Mouse (Mus musculus) mouse trophoblast stem cell (cell line): ENCODE measurements around the gene Ppdpf.

Source experiments
- in situ Hi-C, 2 experiments: fragments of 300-500 bp; cut with MseI, MboI; formaldehyde crosslinking; loops; 2 replicates in 1 of 2; 3 replicates in 1 of 2; pipeline ENCODE4 v1.15.1; 2025

Gene Ppdpf

GRCm38 (mm10) chr2:181218881-181219485 is 31.9 kb downstream of the Ppdpf start:
- in situ Hi-C loops, result no loop called here

- in situ Hi-C loops, result no loop called here
These were observed 32.6 kb downstream of the Ppdpf start, which contains the start of gene Fndc11 for GRCm38 (mm10) chr2:181219538-181220216. Gene Fndc11 (plus strand): TSS chr2:181220013.

DNA sequence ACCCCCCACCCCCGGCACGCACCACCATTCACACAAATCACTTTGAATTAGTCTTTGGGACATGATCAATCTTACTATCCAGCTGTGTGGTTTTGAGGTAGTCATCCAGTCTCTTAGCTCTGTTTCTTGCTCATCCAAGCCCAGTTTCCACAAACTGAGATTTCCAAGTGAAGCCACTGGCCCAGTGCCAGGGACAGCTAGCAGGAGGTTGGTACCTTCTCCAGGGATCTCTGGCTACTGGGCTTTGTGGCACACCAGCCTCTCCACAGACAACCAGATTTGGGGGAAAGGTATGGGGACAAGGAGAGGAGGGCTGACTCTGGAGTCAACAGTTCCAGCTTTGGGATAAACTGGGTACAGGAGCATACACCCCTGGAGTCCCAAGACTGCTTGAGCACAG is 33.3 kb downstream of the Ppdpf start:
- in situ Hi-C loops, result no loop called here

DNA sequence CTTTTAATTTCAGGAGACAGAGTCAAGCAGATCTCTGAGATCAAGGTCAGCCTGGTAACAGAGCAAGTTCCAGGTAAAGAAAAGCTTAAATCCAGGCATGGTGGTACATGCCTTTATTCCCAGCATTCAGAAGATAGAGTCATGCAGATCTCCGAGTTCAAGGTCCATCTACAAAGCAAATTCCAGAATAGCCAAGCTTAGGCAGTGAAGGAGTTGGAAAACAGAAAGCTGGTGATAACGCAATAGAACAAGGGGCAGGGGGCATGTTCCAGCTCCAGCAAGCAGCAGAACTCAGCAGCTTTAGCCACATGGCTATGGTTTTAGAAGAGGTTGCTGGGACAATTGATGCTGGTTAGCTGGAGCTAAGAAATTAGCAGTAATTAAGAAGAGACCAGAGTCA is 37.9 kb downstream of the Ppdpf start:
- in situ Hi-C loops, result no loop called here

DNA sequence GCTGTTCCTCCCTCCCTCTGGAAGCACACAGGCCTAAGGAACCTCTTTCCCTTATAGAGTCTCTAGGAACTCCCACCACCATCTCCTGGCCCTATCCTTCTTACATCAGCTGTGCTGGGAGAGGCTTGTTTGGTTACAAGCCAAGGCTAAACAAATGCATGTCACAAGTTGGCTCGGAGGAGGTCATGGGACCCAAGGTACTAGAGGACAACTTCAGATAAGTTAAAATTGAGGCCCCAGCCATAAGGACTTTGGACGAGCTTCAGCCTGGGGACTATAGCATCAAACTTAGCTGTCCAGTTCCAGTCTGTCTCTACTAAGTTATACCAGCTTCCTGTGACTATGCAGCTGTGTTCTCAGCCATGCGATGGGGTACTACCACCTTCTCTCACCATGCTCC is 40.1 kb downstream of the Ppdpf start:
- in situ Hi-C loops, result no loop called here

GRCm38 (mm10) chr2:181228335-181228734 is 41.3 kb downstream of the Ppdpf start:
- in situ Hi-C loops, result no loop called here

GRCm38 (mm10) chr2:181231171-181231570 is 44.1 kb downstream of the Ppdpf start:
- in situ Hi-C loops, result no loop called here

DNA sequence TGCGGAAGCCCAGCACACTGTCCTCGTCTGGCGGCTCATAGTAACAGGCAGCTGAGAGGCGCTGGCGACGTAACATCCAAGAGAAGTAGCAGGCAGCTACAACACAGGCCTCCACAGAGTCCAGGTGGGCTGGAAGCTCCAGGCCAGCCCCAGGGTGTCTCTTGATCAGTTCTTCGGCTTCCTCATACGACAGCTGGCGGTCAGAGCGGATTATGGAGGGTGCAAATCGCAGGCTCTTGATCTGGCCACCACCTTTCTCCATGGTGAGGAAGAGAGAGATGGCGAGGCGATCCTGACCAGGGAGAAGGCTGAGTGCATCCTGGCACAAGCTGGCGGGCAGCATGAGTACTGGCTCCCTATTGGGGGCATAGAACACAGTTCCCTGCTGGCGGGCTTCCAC is 46.4 kb downstream of the Ppdpf start:
- in situ Hi-C loops, result no loop called here

DNA sequence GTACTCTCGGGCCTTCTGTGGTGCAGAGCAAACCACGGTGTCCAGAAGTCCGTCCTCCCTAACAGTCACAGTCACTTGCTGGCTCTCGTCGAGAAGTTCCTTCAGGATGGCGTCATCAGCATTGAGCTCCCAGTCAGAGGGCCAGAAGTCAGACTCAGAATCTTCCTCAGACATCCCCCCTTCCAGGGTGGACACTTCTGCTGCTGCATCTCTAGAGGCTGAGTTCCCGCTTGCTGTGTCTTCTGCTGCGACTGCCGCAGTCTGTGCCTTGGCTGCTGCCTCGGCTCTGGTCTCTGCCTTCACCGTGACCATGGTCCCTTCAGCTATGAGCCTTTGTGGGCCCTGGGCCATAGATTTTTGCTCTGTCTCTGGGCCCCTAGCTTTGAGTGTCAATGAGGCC is 47.6 kb downstream of the Ppdpf start:
- in situ Hi-C loops, result no loop called here

GRCm38 (mm10) chr2:181235681-181236566 is 48.9 kb downstream of the Ppdpf start:
- in situ Hi-C loops, result no loop called here

DNA sequence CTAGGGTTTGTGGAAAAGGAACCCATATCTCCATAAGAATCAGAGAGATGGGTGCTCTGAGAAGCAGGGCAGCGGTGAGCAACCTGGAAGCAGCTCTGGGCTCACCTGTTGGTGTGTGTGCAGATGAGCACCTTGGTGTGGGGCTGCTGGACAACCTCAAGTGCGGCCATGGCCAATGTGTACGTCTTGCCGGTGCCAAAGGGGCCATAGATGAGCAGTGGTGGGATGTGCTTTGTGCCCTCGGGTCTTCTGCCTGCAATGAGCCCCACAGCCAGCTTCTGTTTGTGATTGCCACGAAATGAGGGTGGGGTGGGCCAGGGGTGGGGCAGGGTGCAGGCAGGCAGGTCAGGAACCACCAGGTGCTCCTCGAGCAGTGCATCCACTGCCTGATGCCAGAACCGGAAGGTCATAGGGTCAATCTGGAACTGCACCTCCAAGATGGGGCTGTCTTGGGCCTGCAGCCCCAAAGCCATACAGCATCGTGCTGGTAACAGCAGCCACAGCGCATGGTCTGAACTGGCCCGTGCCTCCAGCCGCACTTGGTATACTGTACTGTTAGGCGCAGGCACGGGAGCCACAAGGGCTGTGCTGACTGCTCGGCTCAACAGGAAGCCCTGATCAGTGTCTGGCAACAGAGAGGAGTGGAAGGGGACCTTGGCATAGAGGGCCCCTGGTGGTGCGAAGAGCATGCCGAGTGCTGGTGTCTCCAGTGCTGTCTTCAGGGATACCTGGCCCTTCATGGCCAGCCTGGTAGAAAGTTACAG is 50.4 kb downstream of the Ppdpf start:
- in situ Hi-C loops, result no loop called here

GRCm38 (mm10) chr2:181238091-181238610 is 51.1 kb downstream of the Ppdpf start:
- in situ Hi-C loops, result no loop called here
